In genomic region chr12:97862921-97863320, GRCm38 (mm10) we compare ENCODE assay signal across 29 mouse cellular contexts.
DNase-seq lines count a peak whose midpoint lies in the region; ATAC-seq and TF ChIP-seq lines count a peak whose summit lies in the region.
"Had no signal": no experiment of that assay in that cellular context is flagged by ENCODE, and none has a peak within 500 bp of the region (broad histone marks: within the 10 kb centered on the region; RNA-seq: fewer than 3 reads in every experiment).

No protein-coding gene starts in this region.

- no peaks in the 10 kb centered on the region for H3K27me3 ChIP-seq in hindbrain, postnatal 0 days (ENCODE audit: insufficient read depth, low read length)
- no peaks in the 10 kb centered on the region for H3K27me3 ChIP-seq in hindbrain, embryonic 10.5 days (ENCODE audit: insufficient read depth, poor library complexity, severe bottlenecking)
- no peaks in the 10 kb centered on the region for H3K27me3 ChIP-seq in midbrain, postnatal 0 days (ENCODE audit: insufficient read depth, low read length)
- H3K27me3 ChIP-seq in midbrain, embryonic 11.5 days (ENCODE audit: control insufficient read depth, insufficient read depth, low read length), result no peaks in the 10 kb centered on the region
- H3K27me3 ChIP-seq: CH12.LX; embryonic facial prominence, embryonic 15.5 days; forebrain, embryonic 15.5 days; heart, embryonic 13.5 days; hindbrain, embryonic 12.5 days; hindbrain, embryonic 15.5 days; intestine, embryonic 15.5 days had no signal

- TF ChIP-seq CTCF in hindbrain, postnatal 0 days (IDR thresholded peaks at IDR 0.05; ENCODE audit: low read depth), result no peak
- TF ChIP-seq CTCF in midbrain, postnatal 0 days (IDR thresholded peaks at IDR 0.05), result no peak

- no peak overlapping the region for H3K4me3 ChIP-seq in hindbrain, postnatal 0 days (ENCODE audit: low read length)
- no peak overlapping the region for H3K4me3 ChIP-seq in hindbrain, embryonic 10.5 days
- no peak overlapping the region for H3K4me3 ChIP-seq in midbrain, postnatal 0 days (ENCODE audit: low read depth, low read length)
- no peak overlapping the region for H3K4me3 ChIP-seq in midbrain, embryonic 11.5 days (ENCODE audit: low read depth, low read length)
- H3K4me3 ChIP-seq: embryonic facial prominence, embryonic 15.5 days; forebrain, embryonic 15.5 days; heart, adult 2 months; heart, embryonic 10.5 days; heart, embryonic 13.5 days; hindbrain, embryonic 12.5 days; hindbrain, embryonic 15.5 days; intestine, embryonic 15.5 days had no signal

- no peak overlapping the region for H3K27ac ChIP-seq in hindbrain, postnatal 0 days
- H3K27ac ChIP-seq in hindbrain, embryonic 10.5 days, result no peak overlapping the region
- H3K27ac ChIP-seq in midbrain, postnatal 0 days (ENCODE audit: low read depth, low read length), result no peak overlapping the region
- H3K27ac ChIP-seq in midbrain, embryonic 11.5 days (ENCODE audit: low read depth, low read length), result no peak overlapping the region
- H3K27ac ChIP-seq: embryonic facial prominence, embryonic 15.5 days; forebrain, embryonic 15.5 days; heart, adult 2 months; heart, embryonic 10.5 days; heart, embryonic 13.5 days; hindbrain, embryonic 12.5 days; hindbrain, embryonic 15.5 days; intestine, embryonic 15.5 days had no signal

- peak; percentile 3 to 21 for DNase-seq in cerebellum, postnatal 14 days
- no peak for DNase-seq in cerebellum, adult 8-10 months
- peak; percentile 49 for DNase-seq in hindbrain, postnatal 0 days (ENCODE audit: low spot score)
- no peak for DNase-seq in hindbrain, embryonic 10.5 days (ENCODE audit: low spot score)
- peak; percentile 51 for DNase-seq in midbrain, postnatal 0 days (ENCODE audit: low spot score)
- no peak for DNase-seq in midbrain, embryonic 11.5 days (ENCODE audit: low spot score, missing footprints)
- no peak for DNase-seq in layer of hippocampus, adult 11-12 months (ENCODE audit: low spot score)
- DNase-seq: adrenal gland, postnatal 10 days; adrenal gland, postnatal 36 days; B cell, adult 2 months; cerebellum, adult 11 months; cerebellum, adult 2 months; cerebellum, postnatal 36 days; embryo, embryonic 11 days; gastrocnemius, postnatal 10 days; gastrocnemius, postnatal 36 days; heart, adult 2 months; heart, postnatal 14 days; heart, postnatal 4 days had no signal

- ATAC-seq in hindbrain, postnatal 0 days, result no peak
- ATAC-seq in midbrain, postnatal 0 days (ENCODE audit: low FRiP score), result no peak
- no peak for ATAC-seq in midbrain, embryonic 11.5 days (ENCODE audit: low FRiP score)
- ATAC-seq: forebrain, embryonic 15.5 days; intestine, embryonic 15.5 days; Patski had no signal

- H3K9me3 ChIP-seq in hindbrain, postnatal 0 days (ENCODE audit: low read length), result no peaks in the 10 kb centered on the region
- no peaks in the 10 kb centered on the region for H3K9me3 ChIP-seq in hindbrain, embryonic 10.5 days
- H3K9me3 ChIP-seq in midbrain, postnatal 0 days (ENCODE audit: low read length), result no peaks in the 10 kb centered on the region
- no peaks in the 10 kb centered on the region for H3K9me3 ChIP-seq in midbrain, embryonic 11.5 days (ENCODE audit: control insufficient read depth, low read length)
- H3K9me3 ChIP-seq: embryonic facial prominence, embryonic 15.5 days; forebrain, embryonic 15.5 days; heart, embryonic 10.5 days; heart, embryonic 13.5 days; hindbrain, embryonic 12.5 days; hindbrain, embryonic 15.5 days; intestine, embryonic 15.5 days had no signal

- no peak overlapping the region for H3K4me2 ChIP-seq in hindbrain, postnatal 0 days (ENCODE audit: low read depth, low read length)
- H3K4me2 ChIP-seq in midbrain, postnatal 0 days (ENCODE audit: low read depth, low read length, poor library complexity, severe bottlenecking), result no peak overlapping the region
- H3K4me2 ChIP-seq in midbrain, embryonic 11.5 days, result no peak overlapping the region
- H3K4me2 ChIP-seq: embryonic facial prominence, embryonic 15.5 days; forebrain, embryonic 15.5 days; heart, embryonic 13.5 days; hindbrain, embryonic 12.5 days; hindbrain, embryonic 15.5 days; intestine, embryonic 15.5 days had no signal

- WGBS in hindbrain, postnatal 0 days, result 72% methylated on average over 3 of the region's 3 CpGs
- WGBS in hindbrain, embryonic 10.5 days, result 85% methylated on average over 3 of the region's 3 CpGs
- 51% methylated on average over 3 of the region's 3 CpGs for WGBS in midbrain, postnatal 0 days
- 67% methylated on average over 3 of the region's 3 CpGs for WGBS in midbrain, embryonic 11.5 days

- H3K9ac ChIP-seq in hindbrain, postnatal 0 days (replicated peaks; ENCODE audit: low read length), result no peak overlapping the region
- H3K9ac ChIP-seq in midbrain, postnatal 0 days (replicated peaks; ENCODE audit: low read length, poor library complexity, severe bottlenecking), result no peak overlapping the region
- H3K9ac ChIP-seq in midbrain, embryonic 11.5 days (ENCODE audit: low read length), result no peak overlapping the region
- H3K9ac ChIP-seq: embryonic facial prominence, embryonic 15.5 days; forebrain, embryonic 15.5 days; heart, embryonic 13.5 days; hindbrain, embryonic 12.5 days; hindbrain, embryonic 15.5 days; intestine, embryonic 15.5 days had no signal

- H3K36me3 ChIP-seq in hindbrain, postnatal 0 days (ENCODE audit: insufficient read depth, low read length), result no peaks in the 10 kb centered on the region
- no peaks in the 10 kb centered on the region for H3K36me3 ChIP-seq in hindbrain, embryonic 10.5 days
- H3K36me3 ChIP-seq in midbrain, postnatal 0 days (ENCODE audit: insufficient read depth, low read length), result no peaks in the 10 kb centered on the region
- no peaks in the 10 kb centered on the region for H3K36me3 ChIP-seq in midbrain, embryonic 11.5 days (ENCODE audit: control insufficient read depth, insufficient read depth, low read length)
- H3K36me3 ChIP-seq: embryonic facial prominence, embryonic 15.5 days; forebrain, embryonic 15.5 days; G1E; heart, embryonic 10.5 days; heart, embryonic 13.5 days; hindbrain, embryonic 12.5 days; hindbrain, embryonic 15.5 days; intestine, embryonic 15.5 days had no signal

- no peaks in the 10 kb centered on the region for H3K4me1 ChIP-seq in hindbrain, postnatal 0 days (ENCODE audit: insufficient read depth, low read length)
- H3K4me1 ChIP-seq in hindbrain, embryonic 10.5 days (replicated peaks), result no peaks in the 10 kb centered on the region
- no peaks in the 10 kb centered on the region for H3K4me1 ChIP-seq in midbrain, postnatal 0 days (ENCODE audit: insufficient read depth, low read length)
- H3K4me1 ChIP-seq in midbrain, embryonic 11.5 days (ENCODE audit: control insufficient read depth, insufficient read depth, low read length), result no peaks in the 10 kb centered on the region
- H3K4me1 ChIP-seq: embryonic facial prominence, embryonic 15.5 days; forebrain, embryonic 15.5 days; heart, embryonic 10.5 days; heart, embryonic 13.5 days; hindbrain, embryonic 12.5 days; hindbrain, embryonic 15.5 days; intestine, embryonic 15.5 days had no signal

Comparison
In these comparisons a context has a peak if more than half of its experiments do, and no peak if none do; other contexts are left out.
1. DNase-seq: peak in cerebellum, postnatal 14 days (2 of 2), hindbrain, postnatal 0 days (single experiment) and midbrain, postnatal 0 days (single experiment); none in cerebellum, adult 8-10 months (single experiment), hindbrain, embryonic 10.5 days (single experiment), midbrain, embryonic 11.5 days (single experiment) and layer of hippocampus, adult 11-12 months (single experiment).